Mouse (Mus musculus) macrophage (primary cell): ENCODE results near the gene 2010003K11Rik. TPM values are rescaled to one million over a fixed set of nuclear protein-coding genes. Genes with fewer than 3 reads are reported as not detected.

Experiments used
- H3K27ac ChIP-seq: fragments of 350-480 bp; formaldehyde crosslinking; 2 replicates; pipeline ENCODE4 v1.9.0; 2021
- H3K36me3 ChIP-seq: fragments of 350-480 bp; formaldehyde crosslinking; 2 replicates; pipeline ENCODE4 v1.9.0; 2021; ENCODE audit errors: inconsistent target
- H3K4me3 ChIP-seq: fragments of 350-480 bp; formaldehyde crosslinking; 2 replicates; pipeline ENCODE4 v1.9.0; 2021; ENCODE audit errors: inconsistent target
- H3K79me2 ChIP-seq: fragments of 350-480 bp; formaldehyde crosslinking; 2 replicates; pipeline ENCODE4 v1.9.0; 2021; ENCODE audit errors: inconsistent target
- WGBS: methylation state at CpG from one replicate; pipeline ENCODE4 v1.1.7; 2026; ENCODE audit warnings: inconsistent platforms; ENCODE audit not compliant: missing documents; 5-methylcytosine and 5-hydroxymethylcytosine counted together
- polyA plus RNA-seq: library from polyadenylated mRNA; stranded (reverse); fragments of 250-400 nt; gene quantifications from 3 replicates; pipeline ENCODE4 v1.2.4, GENCODE M21; 2018; ENCODE audit warnings: inconsistent platforms

Gene 2010003K11Rik
- polyA plus RNA-seq, 1 experiment from 2014 or later, result not detected

- Histone ChIP-seq H3K4me3 (no peak overlapping the region), H3K27ac (no peak overlapping the region), H3K79me2 (no peaks in the 10 kb centered on the region), H3K36me3 (no peaks in the 10 kb centered on the region)
- WGBS, result 93% methylated on average over 2 of the region's 3 CpGs
Measured at GRCm38 (mm10) chr19:4482111-4482859, 16.1 kb downstream of the 2010003K11Rik start.

- Histone ChIP-seq H3K27ac (no peak overlapping the region), H3K79me2 (no peaks in the 10 kb centered on the region), H3K4me3 (no peak overlapping the region), H3K36me3 (no peaks in the 10 kb centered on the region)
- 17% methylated on average over 4 of the region's 4 CpGs for WGBS
Measured at GRCm38 (mm10) chr19:4481326-4481725, 17.1 kb downstream of the 2010003K11Rik start.

GRCm38 (mm10) chr19:4480041-4480440 lies 18.3 kb downstream of the 2010003K11Rik start:
- WGBS, result 93% methylated on average over 2 of the region's 2 CpGs
- H3K4me3 ChIP-seq, result no peak overlapping the region
- H3K27ac ChIP-seq, result no peak overlapping the region
- H3K36me3 ChIP-seq, result no peaks in the 10 kb centered on the region
- no peaks in the 10 kb centered on the region for H3K79me2 ChIP-seq

GRCm38 (mm10) chr19:4478190-4478516 lies 20.2 kb downstream of the 2010003K11Rik start:
- no peak overlapping the region for H3K27ac ChIP-seq
- H3K4me3 ChIP-seq, result no peak overlapping the region
- H3K79me2 ChIP-seq, result no peaks in the 10 kb centered on the region
- 0% methylated on average over 1 of the region's 1 CpGs for WGBS
- H3K36me3 ChIP-seq, result no peaks in the 10 kb centered on the region

- H3K36me3 ChIP-seq, result no peaks in the 10 kb centered on the region
- H3K4me3 ChIP-seq, result no peak within 1 kb of the TSS
Measured at GRCm38 (mm10) chr19:4477345-4478189, 20.8 kb downstream of the 2010003K11Rik start, which contains the start of gene Syt12. Gene Syt12, minus strand, starts transcription at chr19:4477447.

GRCm38 (mm10) chr19:4476601-4477257 lies 21.7 kb downstream of the 2010003K11Rik start:
- Histone ChIP-seq H3K79me2 (no peaks in the 10 kb centered on the region), H3K36me3 (no peaks in the 10 kb centered on the region), H3K4me3 (no peak overlapping the region), H3K27ac (no peak overlapping the region)
- 1% methylated on average over 60 of the region's 70 CpGs for WGBS

More at GRCm38 (mm10) chr19:4477345-4478189, 20.8 kb downstream of the 2010003K11Rik start, which contains the start of gene Syt12:
- H3K27ac ChIP-seq, result no peak within 1 kb of the TSS
- H3K79me2 ChIP-seq, result no peaks in the 10 kb centered on the region
- WGBS, result 29% methylated on average over 21 of the region's 21 CpGs

GRCm38 (mm10) chr19:4475224-4475925 lies 23.0 kb downstream of the 2010003K11Rik start:
- Histone ChIP-seq H3K27ac (no peak overlapping the region), H3K36me3 (no peaks in the 10 kb centered on the region), H3K4me3 (no peak overlapping the region), H3K79me2 (no peaks in the 10 kb centered on the region)
- WGBS, result 71% methylated on average over 11 of the region's 11 CpGs

GRCm38 (mm10) chr19:4474739-4475138 lies 23.6 kb downstream of the 2010003K11Rik start:
- 69% methylated on average over 3 of the region's 3 CpGs for WGBS
- no peaks in the 10 kb centered on the region for H3K79me2 ChIP-seq
- no peak overlapping the region for H3K4me3 ChIP-seq
- H3K27ac ChIP-seq, result no peak overlapping the region
- H3K36me3 ChIP-seq, result no peaks in the 10 kb centered on the region

- H3K4me3 ChIP-seq, result no peak overlapping the region
- H3K36me3 ChIP-seq, result no peaks in the 10 kb centered on the region
- WGBS, result 95% methylated on average over 5 of the region's 5 CpGs
- H3K79me2 ChIP-seq, result no peaks in the 10 kb centered on the region
- H3K27ac ChIP-seq, result no peak overlapping the region
Measured at GRCm38 (mm10) chr19:4473549-4473948, 24.8 kb downstream of the 2010003K11Rik start.

- Histone ChIP-seq H3K27ac (no peak overlapping the region), H3K79me2 (no peaks in the 10 kb centered on the region), H3K36me3 (no peaks in the 10 kb centered on the region), H3K4me3 (no peak overlapping the region)
- WGBS, result 36% methylated on average over 5 of the region's 5 CpGs
Measured at GRCm38 (mm10) chr19:4468363-4468762, 30.0 kb downstream of the 2010003K11Rik start.

- Histone ChIP-seq H3K27ac (no peak overlapping the region), H3K79me2 (no peaks in the 10 kb centered on the region), H3K4me3 (no peak overlapping the region), H3K36me3 (no peaks in the 10 kb centered on the region)
- 71% methylated on average over 4 of the region's 4 CpGs for WGBS
Measured at GRCm38 (mm10) chr19:4464666-4465065, 33.7 kb downstream of the 2010003K11Rik start.

GRCm38 (mm10) chr19:4461981-4462380 lies 36.4 kb downstream of the 2010003K11Rik start:
- no peaks in the 10 kb centered on the region for H3K79me2 ChIP-seq
- H3K36me3 ChIP-seq, result no peaks in the 10 kb centered on the region
- WGBS, result 18% methylated on average over 8 of the region's 8 CpGs
- no peak overlapping the region for H3K27ac ChIP-seq
- no peak overlapping the region for H3K4me3 ChIP-seq

- Histone ChIP-seq H3K4me3 (no peak overlapping the region), H3K27ac (no peak overlapping the region), H3K36me3 (no peaks in the 10 kb centered on the region), H3K79me2 (no peaks in the 10 kb centered on the region)
- WGBS, result 20% methylated on average over 11 of the region's 11 CpGs
Measured at GRCm38 (mm10) chr19:4456227-4456626, 42.2 kb downstream of the 2010003K11Rik start.

- WGBS, result 86% methylated on average over 15 of the region's 15 CpGs
- Histone ChIP-seq H3K36me3 (no peaks in the 10 kb centered on the region), H3K27ac (no peak overlapping the region), H3K4me3 (no peak overlapping the region), H3K79me2 (no peaks in the 10 kb centered on the region)
Measured at GRCm38 (mm10) chr19:4455071-4455800, 43.1 kb downstream of the 2010003K11Rik start.
